Mouse (Mus musculus) erythroblast, embryonic 14.5 days (primary cell): Measurements from ENCODE around the gene Zfyve21.

Experiments used
- GATA1 ChIP-seq: IDR thresholded peaks from 2 replicates; pipeline ENCODE4 v1.6.1; 2012; ENCODE audit warnings: low read length, inconsistent platforms, mixed read lengths
- TAL1 ChIP-seq: IDR thresholded peaks from 3 replicates; pipeline ENCODE4 v1.6.1; 2012; ENCODE audit warnings: low read length, inconsistent platforms, mixed read lengths

DNA sequence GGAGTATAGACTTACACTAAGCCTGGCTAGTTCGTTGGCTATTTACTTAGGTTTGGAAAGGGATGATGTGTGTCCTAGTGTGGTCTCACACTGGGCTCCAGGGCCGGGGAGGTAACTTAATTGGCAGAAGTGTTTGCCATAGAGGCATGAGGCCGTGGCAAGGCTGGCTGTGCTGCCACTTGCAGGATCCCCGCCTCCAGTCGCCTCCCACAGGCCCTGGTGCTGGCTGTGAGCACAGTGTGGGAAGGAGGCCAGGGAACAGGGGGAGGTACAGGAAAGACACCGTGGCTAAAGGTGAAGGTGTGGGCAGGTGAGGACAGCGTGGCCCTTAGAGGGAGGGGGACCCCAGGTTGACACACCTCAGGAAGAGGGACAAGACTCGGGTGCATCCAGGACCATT is 6.0 kb downstream of the Zfyve21 start:
- TF ChIP-seq GATA1, result no peak
- TF ChIP-seq TAL1, result no peak
